Mouse (Mus musculus) bone marrow macrophage, adult 2 months (primary cell): ENCODE results near the gene Itgal.

ENCODE experiments used
- CTCF ChIP-seq: IDR thresholded peaks from 2 replicates; pipeline ENCODE4 v1.5.1; 2012; ENCODE audit warnings: low read depth, mild to moderate bottlenecking, low read length, moderate library complexity
- POLR2A ChIP-seq: IDR thresholded peaks from 2 replicates; pipeline ENCODE4 v1.6.1; 2012; ENCODE audit warnings: mild to moderate bottlenecking, low read depth, low read length, borderline replicate concordance

- TF ChIP-seq CTCF (no peak), POLR2A (no peak)
These were observed 82.4 kb downstream of the Itgal start for GRCm38 (mm10) chr7:127378310-127378921.
